Mouse (Mus musculus) thymus, postnatal 36 days (tissue): ENCODE data around the gene Prkcb.

Experiments
- DNase-seq, 2 experiments: peaks; one replicate each; pipeline ENCODE4 v3.0.0; 2022; ENCODE audit warnings: mixed read lengths in 2 of 2

Gene Prkcb

GRCm38 (mm10) chr7:122613876-122614275 lies 325.3 kb downstream of the Prkcb start:
- DNase-seq = no peak

- DNase-seq = no peak
Measured at GRCm38 (mm10) chr7:122622125-122622774, 333.7 kb downstream of the Prkcb start.

DNA sequence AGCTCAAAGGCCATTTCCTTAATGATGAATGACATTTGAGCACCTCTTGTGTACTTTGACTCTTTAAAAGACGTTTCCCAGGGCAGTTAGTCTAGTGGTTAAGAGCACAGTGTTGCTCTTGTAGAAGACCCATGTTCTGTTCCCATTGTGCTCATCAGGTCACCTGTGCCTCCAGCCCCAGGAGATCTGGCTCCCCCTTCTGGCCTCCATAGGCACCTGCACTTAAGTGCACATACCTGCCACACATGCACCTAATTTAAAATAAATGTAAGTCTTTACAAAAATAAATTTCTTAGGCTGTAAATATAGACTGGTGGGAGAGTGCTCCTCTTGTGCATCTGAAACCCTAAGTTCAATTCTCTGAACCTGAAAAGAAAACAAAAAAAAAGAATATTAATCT lies 335.2 kb downstream of the Prkcb start:
- no peak for DNase-seq

GRCm38 (mm10) chr7:122628050-122628449 lies 339.5 kb downstream of the Prkcb start:
- DNase-seq = no peak

- DNase-seq = no peak
Measured at GRCm38 (mm10) chr7:122630386-122630785, 341.8 kb downstream of the Prkcb start.

GRCm38 (mm10) chr7:122631151-122631550 lies 342.6 kb downstream of the Prkcb start:
- DNase-seq = no peak

DNA sequence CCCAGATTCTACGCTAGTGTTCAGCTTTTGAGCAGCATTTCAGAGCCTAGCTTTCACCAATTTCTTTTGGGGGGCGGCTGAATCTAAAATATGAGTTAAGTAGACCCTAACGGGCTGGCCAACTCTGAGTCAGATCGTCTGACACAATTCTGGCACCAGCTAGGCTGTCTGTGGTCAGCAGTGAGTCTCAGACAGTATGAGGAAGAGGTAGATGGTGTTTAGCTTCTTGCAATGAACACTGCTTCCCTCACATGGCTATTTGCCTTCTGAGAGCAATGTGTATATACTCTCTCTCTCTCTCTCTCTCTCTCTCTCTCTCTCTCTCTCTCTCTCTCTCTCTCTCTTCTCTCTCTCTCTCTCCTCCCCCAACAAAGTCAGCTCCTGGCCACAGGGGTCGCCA lies 344.4 kb downstream of the Prkcb start:
- DNase-seq = no peak

GRCm38 (mm10) chr7:122633463-122633862 lies 344.9 kb downstream of the Prkcb start:
- no peak for DNase-seq

DNA sequence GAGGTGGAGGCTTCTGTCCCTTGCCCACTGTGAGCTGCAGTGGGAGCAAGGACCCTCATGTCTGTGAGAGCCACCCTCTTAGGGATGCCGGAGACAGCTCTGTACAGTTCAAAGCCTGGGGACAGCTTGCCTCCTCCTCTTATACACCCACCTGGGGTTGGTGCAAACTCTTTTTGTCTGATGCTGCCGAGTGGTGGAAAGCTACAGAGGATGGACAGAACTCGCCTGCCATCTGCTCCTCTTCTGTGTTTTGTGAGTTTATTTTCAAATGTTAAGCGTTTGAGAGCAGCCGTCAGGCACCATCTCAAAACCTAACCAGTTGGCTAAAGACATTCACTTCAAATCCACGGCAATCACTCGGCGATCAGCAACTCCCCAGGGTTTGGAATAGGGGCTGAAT lies 355.1 kb downstream of the Prkcb start:
- no peak for DNase-seq

GRCm38 (mm10) chr7:122649306-122649705 lies 360.8 kb downstream of the Prkcb start:
- DNase-seq = no peak

- no peak for DNase-seq
Measured at GRCm38 (mm10) chr7:122652523-122652922, 364.0 kb downstream of the Prkcb start.

GRCm38 (mm10) chr7:122656671-122657070 lies 368.1 kb downstream of the Prkcb start:
- no peak for DNase-seq

- DNase-seq = no peak
Measured at GRCm38 (mm10) chr7:122657423-122658126, 369.0 kb downstream of the Prkcb start.

DNA sequence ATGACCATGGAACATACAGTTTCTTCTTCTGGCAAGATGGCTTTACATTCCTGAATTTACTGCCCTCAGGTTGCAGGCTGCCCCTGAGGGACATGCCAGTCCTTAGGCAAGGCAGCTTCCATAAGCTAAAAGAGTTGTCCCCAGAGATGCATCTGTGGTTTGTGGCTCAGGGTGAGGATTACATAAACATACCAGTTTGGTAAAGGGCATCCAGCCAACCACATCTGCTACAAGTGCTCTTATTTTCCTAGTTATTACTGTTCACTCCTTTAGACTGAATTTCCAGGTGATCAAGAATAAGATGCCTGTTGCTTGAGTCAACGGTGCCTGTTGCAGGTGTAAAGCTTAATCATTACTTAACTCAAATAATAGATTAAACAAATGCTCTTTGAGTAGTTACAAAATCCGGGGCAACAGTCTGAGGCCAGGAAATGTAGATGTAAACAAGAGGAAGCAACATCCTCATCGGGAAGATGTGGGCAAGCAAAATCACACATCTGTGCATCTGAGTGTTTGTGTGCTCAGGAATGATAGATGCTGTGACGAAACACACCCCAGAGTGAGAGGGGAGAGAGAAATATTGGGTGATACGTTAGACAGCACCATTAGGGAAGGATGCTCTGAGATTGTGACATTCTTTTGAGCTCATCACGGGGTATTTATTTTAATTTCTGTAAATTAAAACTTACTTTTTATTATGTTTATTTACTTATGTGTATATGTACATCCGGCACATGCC lies 376.9 kb downstream of the Prkcb start:
- no peak for DNase-seq

DNA sequence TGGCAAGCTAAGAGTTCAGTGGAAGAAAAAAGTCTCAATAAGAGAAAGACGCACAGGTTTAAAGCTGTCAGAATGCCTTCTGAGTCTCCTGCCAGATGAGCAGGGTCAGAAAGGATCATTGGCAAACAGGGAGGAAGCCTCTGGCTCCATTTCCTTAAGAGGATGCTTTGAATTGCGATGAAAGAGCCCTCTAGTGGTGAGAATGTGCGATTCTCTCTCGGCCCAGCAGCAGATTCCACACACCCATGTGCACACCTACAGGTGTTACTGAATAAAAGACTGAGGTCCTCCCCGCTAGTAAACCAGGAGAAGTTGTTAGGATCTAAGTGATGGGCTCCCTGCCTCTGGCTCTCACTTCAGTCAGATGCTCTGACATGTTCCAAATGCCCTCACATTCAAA lies 379.4 kb downstream of the Prkcb start:
- DNase-seq = peak; percentile 5 to 10

DNA sequence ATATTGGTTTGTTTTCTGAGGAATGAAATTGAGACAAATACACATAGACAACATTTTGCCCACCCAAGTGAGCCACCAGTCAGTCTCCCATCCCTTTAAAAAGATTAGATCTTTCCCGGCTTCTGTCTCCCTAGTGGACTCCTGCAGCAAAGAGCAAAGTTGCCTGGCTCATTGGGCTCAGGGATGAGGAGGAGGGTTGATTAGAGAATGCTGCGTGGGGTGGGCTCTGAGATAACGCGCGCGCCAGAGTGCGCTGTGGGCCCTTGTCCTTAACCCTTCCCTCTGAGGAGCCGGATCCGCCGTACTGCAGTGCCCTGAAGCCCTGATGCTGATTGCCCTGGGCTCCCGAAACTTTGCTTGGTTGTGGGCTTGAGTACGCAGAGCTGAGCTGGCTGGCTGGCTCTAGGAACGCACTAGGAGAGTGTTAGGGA lies 381.9 kb downstream of the Prkcb start, which contains the start of gene Cacng3:
Gene Cacng3, plus strand, starts transcription at position 51 of the 431 bp plus-strand sequence.
- no peak for DNase-seq

DNA sequence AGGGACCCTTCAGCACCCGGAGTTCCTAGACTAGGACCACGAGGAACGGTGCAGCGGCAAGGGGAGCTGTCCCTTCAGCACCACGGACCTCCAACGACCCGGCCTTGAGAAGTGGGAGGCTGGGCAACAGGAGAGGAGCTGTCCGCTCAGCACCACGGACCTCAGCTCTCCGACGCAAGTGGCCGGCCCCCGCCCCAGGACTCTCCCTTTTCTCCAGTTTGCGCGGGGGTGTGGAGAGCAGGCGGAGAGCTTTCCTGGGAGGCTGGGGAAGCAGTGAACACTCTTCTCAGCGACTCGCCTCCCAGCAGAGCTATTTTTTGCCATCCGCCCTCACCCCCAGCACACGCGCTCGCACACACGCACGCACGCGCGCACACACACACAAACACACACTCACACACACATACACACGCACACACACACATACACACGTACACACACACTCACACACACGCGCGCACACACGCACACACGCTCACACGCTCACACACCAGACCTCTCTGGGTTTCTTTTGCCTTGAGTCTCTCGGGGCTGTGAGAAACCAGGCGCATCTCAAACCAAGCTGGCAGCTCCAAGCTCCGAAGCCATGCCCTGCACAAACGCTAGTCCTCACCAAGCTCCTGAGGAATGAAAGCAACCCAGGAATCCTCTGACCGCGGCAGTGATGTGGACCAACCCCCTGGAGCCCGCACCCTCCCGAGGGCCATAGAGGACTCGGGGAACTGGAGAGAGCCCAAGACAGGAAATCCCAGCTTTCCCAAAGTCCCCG lies 382.5 kb downstream of the Prkcb start:
- peak; percentile 71 to 72 for DNase-seq

DNA sequence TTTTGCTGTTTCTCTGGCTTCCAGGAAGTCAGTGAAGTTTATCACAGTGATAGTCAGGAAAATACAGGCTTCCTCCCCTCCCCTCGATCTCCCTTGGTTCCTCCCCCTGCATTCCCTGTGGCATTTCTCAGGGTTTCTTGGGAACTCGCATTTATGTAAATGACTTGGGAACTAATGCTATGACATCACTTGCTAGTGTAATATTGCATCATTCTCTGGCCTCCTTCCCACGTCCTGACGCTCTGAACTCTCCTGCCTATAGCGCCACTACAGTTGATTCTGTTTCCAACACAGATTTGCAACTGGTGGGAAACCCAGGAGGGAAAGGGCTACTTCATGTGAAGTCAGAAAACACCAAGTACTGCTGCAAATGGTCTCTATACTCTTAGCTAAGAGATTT lies 384.4 kb downstream of the Prkcb start:
- DNase-seq = no peak

DNA sequence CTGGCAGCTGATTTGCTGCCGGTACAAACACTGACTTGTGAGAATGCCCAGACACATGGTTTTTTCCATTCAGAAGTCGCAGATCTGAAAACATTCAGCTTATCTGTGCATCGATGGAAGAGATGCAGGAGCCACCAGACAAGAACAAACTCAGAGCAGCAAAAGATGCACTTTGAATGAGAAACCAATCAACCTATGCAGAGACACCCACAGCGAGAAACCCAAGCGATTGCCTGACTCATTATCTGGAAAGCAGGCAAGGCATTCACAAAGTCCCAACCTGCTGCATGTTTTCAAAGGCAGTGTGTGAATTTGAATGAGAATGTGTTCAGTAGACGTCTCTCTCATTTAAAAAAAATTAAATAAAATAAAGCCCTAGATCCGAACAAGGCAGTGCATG lies 386.7 kb downstream of the Prkcb start:
- DNase-seq = no peak
